Mouse (Mus musculus): ENCODE measurements around the gene Fez2. TPM values are rescaled to one million over a fixed set of nuclear protein-coding genes. Genes with fewer than 3 reads are reported as not detected.
A peak's percentile ranks its signal among the peaks of the same experiment; 100 is the strongest.

Fez2 gene
- total RNA-seq, 2 experiments from 2014 or later = 70.5 to 81.7 TPM

DNA sequence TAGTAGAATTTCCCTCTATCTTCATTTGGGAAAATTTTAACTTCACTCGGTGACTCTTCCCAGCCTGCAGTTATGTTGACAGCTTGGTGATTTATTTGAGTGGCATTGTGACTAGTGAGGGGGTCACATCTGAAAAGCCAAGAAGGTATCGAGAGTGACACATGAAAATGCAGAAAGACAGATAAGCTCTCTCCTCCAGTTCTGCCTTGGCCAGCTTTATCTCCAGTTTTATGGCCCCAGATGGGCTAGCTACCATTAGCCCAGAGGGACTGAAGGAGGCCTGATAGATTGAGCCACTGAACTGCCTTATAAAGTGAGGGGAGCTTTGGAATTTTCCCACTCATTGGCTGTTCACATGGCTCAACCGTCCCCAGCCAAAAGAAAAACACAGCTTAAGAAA lies 89.7 kb downstream of the Fez2 start:
- intact Hi-C loops (cut with DNase I) = loop anchor here (5.0 kb wide), 1 partner anchor 34 kb away; no protein-coding TSS in a partner anchor

DNA sequence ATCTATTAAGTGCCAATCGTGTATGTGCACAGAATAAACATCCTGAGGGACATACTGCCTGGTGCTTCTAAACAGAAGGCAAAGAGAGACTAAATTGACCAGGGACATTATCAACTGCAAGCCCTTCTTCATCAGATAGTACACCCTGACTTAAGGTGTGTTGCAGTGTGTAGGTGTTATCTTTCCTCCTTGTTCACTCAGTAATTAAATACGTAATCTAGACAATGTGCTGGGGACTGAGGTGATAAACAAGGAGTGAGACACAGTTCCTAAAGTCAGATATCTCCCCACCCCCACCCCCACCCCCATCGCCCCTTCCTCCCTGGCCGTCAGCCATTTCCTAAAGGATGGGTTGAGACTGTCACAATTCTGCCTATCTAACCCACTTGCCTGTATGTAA lies 90.8 kb downstream of the Fez2 start:
- DNase-seq = no peak
- intact Hi-C loops (cut with DNase I) = loop anchor here (5.0 kb wide), 1 partner anchor 35 kb away; no protein-coding TSS in a partner anchor

More for the DNA sequence above, 89.7 kb downstream of the Fez2 start:
- no peak for DNase-seq

DNA sequence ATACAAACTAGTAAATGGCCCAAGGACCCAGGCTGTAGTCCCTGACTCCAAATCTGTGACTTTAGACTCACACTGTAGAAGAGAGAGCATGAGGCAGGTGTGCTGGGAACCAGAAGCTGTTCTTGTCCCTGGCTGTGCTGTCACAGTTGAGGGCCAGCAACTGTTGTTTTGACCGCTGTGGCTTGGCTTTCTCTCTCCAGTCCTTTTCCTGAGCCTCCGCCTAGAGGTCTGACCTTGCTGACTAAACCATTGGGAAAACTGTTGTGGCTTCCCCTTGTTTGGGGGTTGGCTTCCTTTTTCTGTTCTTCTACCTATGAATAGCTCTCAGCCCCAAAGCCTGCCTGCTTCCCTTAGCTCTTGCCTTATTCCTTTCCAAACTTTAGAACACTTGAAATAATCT lies 91.6 kb downstream of the Fez2 start:
- peak; percentile 18 to 24 for DNase-seq
- intact Hi-C loops (cut with DNase I) = loop anchor here (5.0 kb wide), 1 partner anchor 36 kb away; no protein-coding TSS in a partner anchor

DNA sequence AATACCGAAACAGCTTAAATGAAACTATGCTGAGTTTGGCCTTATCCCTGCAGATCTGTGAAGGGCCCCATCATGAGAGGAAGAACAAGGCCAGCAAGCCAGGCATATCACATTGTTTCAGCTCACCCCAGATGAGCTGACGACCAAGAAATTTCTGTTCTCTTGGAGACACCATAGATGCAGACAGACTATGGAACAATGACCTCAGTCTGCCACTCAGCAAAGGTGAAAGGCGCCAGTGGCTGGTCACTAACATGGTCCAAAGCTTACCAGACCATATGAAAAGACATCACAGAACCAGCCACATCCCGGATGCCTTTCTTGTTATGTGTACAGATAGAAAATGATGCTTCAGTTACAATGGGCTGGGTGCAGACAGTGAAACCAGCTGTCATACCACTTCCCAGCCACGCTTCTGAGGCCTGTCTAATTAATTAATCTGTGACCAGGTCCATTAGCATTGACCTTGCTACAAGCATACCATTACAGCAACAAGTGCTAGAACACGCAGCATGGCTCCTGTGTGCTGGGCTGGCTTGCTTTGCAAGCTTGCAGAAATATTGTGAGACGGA lies 92.1 kb downstream of the Fez2 start:
- DNase-seq = no peak
- intact Hi-C loops (cut with DNase I) = loop anchor here (5.0 kb wide), 1 partner anchor 36 kb away; no protein-coding TSS in a partner anchor

DNA sequence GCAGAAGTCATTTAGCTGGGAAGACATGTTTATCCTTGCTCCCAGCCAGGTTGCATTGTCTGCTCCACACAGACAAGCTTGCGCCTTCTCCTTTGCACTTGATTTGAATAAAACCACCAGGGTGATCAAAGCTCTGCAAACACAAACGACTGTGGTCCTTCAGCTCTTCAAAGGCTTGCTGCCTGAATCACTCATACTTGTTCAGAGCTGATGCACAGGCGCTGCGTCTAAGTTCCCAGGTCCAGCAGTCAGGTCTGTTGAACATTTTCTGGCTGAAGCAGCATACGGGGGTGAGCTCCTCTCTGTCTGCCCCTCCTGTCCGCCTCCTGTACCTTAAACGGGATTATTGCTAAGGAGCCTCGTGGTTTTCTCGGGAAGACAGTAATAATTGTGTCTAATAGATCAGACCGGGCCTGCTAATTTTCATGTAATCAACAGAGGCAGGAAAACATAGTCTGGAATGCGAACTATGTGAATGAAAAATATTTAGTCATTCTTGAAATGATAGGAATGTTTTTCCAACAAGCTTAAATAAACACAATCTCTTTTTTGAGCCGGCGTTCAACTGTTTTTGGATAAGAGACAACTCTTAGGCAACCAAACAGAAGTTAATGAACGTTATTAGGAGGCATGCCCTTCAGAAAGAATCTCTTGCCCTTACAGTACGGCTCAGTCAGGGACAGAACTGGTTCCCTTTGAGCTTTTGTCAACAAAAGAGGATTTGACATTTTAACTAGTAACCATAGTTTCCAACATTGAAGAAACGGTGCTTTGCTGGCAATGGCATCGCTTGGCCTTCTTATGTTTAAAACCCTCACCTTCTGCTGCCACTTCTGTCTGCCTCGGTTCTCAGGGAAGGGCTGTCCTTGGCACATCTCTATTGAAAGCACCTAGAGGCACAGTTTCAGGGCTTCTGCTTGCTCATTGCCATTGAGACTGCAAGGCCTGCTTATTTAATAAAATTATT lies 95.3 kb downstream of the Fez2 start:
- peak in 1 of 2 experiments; percentile 30 for DNase-seq
- intact Hi-C loops (cut with DNase I) = no loop called here

DNA sequence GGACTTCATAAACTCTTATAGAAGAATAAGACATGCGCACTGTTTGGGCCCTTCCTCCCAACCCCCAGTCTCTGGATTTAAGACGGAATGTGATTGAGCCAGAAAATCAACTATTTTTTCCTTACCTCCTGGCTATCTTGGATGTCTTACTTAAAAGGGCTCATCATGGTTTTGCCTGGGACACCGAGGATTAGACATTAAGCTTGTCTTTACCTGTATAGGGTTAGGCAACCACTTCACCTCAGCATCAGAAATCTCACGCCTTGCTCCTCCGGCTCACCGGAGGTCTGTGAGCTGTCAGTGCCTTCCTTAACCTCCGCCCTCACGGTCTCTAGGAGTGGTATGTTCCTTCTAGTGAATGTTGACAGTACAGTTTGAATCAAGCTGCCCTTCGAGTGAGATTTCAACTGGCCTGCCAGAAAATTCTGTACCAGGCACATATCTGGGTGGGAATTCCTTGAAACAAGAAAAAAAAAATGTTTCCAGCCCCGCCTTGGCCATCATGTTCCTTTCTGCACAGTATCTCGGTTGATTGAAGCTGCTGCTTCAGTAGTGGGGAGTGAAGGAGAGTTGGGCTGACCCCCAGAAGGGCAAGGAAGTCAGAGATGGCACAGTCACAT lies 96.6 kb downstream of the Fez2 start:
- no peak for DNase-seq
- intact Hi-C loops (cut with DNase I) = no loop called here

Other genes starting within 250 kb of the Fez2 start
- 10 to 100 TPM; 50.7 to 64.8 TPM for gene Crim1, start 217.9 kb downstream of the Fez2 start, total RNA-seq (2021)
- 1 to 10 TPM; 1.1 to 1.5 TPM for gene Vit, start 89.9 kb upstream of the Fez2 start, total RNA-seq (2021)

Data from heart, postnatal 36 days (tissue).